Mouse (Mus musculus): ENCODE results near the gene Arpc1a. TPM values are rescaled to one million over a fixed set of nuclear protein-coding genes. Genes with fewer than 3 reads are reported as not detected.
A peak's percentile ranks its signal among the peaks of the same experiment; 100 is the strongest.

Gene Arpc1a
- polyA plus RNA-seq, 1 experiment from 2014 or later, result 86.8 TPM

GRCm38 (mm10) chr5:145105694-145106275 lies 22.2 kb downstream of the Arpc1a start:
- no peak for ATAC-seq (replicated peaks; ENCODE audit: insufficient number of reproducible peaks, insufficient read depth, low FRiP score, low read depth)
- Histone ChIP-seq H3K9me3 (replicated peaks) (no peaks in the 10 kb centered on the region), H3K4me2 (no peak overlapping the region), H3K36me3 (peaks cover 85% of the 10 kb centered on the region), H3K4me1 (replicated peaks) (no peaks in the 10 kb centered on the region), H3K9ac (no peak overlapping the region), H3K4me3 (no peak overlapping the region), H3K27ac (no peak overlapping the region), H3K27me3 (no peaks in the 10 kb centered on the region)
- WGBS, result 79% methylated on average over 9 of the region's 9 CpGs

DNA sequence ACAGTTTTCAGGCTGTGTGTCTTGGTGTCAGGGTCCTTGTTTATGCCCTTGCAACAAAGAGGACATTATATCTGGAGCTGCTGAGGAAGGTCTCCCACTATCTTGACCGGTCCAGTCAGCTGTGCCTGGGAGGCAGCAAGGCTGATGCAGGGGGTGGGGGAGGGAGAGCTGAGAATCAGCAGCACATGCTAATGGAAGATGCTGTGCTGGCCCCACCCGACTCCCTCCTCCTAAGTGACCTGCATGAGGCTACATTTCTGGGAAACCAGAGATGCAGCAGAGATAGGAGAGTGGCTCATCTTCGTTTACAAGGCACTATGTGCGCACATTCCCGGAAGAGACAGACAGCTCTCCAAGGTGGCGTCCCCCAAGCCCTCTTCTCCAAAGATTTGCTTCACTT lies 26.8 kb downstream of the Arpc1a start:
- no peak for ATAC-seq (replicated peaks; ENCODE audit: insufficient number of reproducible peaks, insufficient read depth, low FRiP score, low read depth)
- no peak overlapping the region for H3K4me3 ChIP-seq
- peaks cover 41% of the 10 kb centered on the region for H3K36me3 ChIP-seq
- H3K9me3 ChIP-seq (replicated peaks), result no peaks in the 10 kb centered on the region
- no peak overlapping the region for H3K4me2 ChIP-seq
- 84% methylated on average over 6 of the region's 6 CpGs for WGBS
- peaks cover 12% of the 10 kb centered on the region for H3K4me1 ChIP-seq (replicated peaks)
- no peak overlapping the region for H3K27ac ChIP-seq
- H3K9ac ChIP-seq, result no peak overlapping the region
- no peaks in the 10 kb centered on the region for H3K27me3 ChIP-seq

GRCm38 (mm10) chr5:145112566-145112965 lies 28.9 kb downstream of the Arpc1a start:
- H3K4me3 ChIP-seq, result no peak overlapping the region
- no peak overlapping the region for H3K9ac ChIP-seq
- no peaks in the 10 kb centered on the region for H3K9me3 ChIP-seq (replicated peaks)
- ATAC-seq (replicated peaks; ENCODE audit: insufficient number of reproducible peaks, insufficient read depth, low FRiP score, low read depth), result no peak
- no peak overlapping the region for H3K4me2 ChIP-seq
- 76% methylated on average over 8 of the region's 8 CpGs for WGBS
- H3K36me3 ChIP-seq, result peaks cover 26% of the 10 kb centered on the region
- peaks cover 30% of the 10 kb centered on the region for H3K4me1 ChIP-seq (replicated peaks)
- no peak overlapping the region for H3K27ac ChIP-seq
- no peaks in the 10 kb centered on the region for H3K27me3 ChIP-seq

DNA sequence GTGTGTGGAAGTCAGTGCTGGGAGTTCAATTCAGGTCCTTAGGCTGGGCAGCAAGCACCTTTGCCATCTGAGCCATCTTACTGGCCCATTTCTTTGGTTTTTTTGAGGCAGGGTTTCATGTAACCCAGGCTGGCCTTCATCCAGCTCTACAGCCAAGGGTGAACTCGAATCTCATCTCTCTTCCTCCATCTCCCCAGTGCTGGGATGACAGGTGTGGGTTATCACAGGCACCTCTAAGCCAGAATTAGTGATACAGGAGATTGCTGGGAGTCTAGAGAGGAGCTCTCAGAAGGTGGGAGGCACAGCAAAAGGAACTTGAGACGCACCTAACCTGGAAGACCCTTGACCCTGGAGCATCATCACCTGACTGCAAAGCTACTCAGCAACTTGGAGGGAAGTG lies 29.8 kb downstream of the Arpc1a start:
- peak overlapping the region; percentile 87 for H3K4me3 ChIP-seq
- H3K27me3 ChIP-seq, result no peaks in the 10 kb centered on the region
- peak overlapping the region; percentile 95 for H3K4me2 ChIP-seq
- peak overlapping the region; percentile 87 for H3K9ac ChIP-seq
- H3K4me1 ChIP-seq (replicated peaks), result peaks cover 32% of the 10 kb centered on the region
- no peaks in the 10 kb centered on the region for H3K9me3 ChIP-seq (replicated peaks)
- ATAC-seq (replicated peaks; ENCODE audit: insufficient number of reproducible peaks, insufficient read depth, low FRiP score, low read depth), result no peak
- H3K27ac ChIP-seq, result no peak overlapping the region
- peaks cover 18% of the 10 kb centered on the region; the same call in 1 of the 2 replicates for H3K36me3 ChIP-seq
- WGBS, result 34% methylated on average over 2 of the region's 2 CpGs

DNA sequence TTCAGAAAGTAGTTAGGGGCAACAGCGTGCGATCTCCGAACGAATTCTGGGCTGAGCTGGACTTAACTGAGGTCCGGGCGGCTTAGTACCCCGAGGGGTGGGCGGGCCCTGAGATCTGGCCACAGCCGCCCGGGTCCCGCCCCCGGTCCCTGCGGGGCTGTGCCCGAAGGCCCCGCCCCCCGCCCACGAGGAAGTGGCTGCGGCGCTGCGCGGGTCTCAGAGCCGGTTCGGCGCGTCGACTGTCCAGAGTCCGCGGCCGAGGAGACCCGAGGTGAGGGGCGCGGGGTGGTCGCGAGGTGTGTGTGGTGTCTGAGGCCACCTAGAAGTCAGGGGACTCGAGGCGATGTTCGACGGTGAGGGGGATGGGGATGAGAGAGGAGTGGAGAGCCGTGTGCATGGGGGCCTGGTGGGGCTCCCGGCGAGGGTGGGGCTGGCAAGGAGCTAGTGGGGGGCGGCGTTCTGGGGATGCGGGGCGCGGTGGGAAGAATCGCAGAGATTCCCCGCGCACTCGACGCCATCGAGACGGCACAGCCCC lies 30.5 kb downstream of the Arpc1a start, which contains the start of gene Arpc1b:
Gene Arpc1b (plus strand): TSS at position 145 of the 535 bp plus-strand sequence.
- H3K4me1 ChIP-seq (replicated peaks), result peaks cover 32% of the 10 kb centered on the region
- peak; percentile 64 for ATAC-seq (replicated peaks; ENCODE audit: insufficient number of reproducible peaks, insufficient read depth, low FRiP score, low read depth)
- 0% methylated on average over 48 of the region's 53 CpGs for WGBS

DNA sequence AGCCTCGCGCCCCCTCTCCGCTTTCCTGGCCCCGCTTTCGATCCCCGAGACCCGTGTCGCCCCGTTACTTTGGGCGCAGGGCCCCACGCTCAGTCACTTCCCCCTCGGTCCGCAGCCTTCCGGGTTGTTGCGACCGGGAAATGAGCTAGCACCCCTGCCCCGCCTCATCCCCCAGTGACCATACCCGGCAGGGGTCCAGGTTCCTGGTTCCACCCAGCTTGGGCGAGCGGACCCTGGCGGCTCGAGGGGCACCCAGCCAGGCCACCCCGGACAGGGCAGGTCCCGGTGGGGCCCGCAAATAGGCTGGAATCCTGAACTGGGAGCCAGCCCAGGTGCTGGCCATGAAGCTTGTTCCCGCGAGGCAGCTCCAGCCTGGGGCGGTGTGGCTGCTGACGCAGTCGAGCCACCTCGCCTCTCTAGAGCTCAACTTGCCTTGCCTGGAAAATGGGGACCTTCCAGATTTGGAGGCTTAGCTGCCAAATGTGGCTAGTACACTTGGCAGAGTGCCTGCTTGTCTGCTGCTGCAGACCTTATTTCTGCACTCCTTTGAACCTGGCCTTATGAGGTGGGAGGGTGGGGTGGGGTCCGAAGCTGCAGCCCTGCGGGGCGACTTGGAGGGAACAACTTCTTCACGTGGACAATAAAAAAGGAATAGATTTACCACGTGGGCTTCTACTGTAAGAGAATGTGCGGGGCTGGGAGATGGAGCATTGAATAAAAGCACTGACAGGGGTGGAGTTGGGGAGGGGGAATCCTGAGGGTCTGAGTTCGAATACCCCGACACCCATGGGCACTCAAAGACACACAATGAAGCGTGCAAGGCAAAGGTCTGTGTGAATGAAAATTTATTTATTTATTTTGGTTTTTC lies 31.2 kb downstream of the Arpc1a start:
- peak; percentile 27 for ATAC-seq (replicated peaks; ENCODE audit: insufficient number of reproducible peaks, insufficient read depth, low FRiP score, low read depth)
- WGBS, result 12% methylated on average over 40 of the region's 40 CpGs

More for the DNA sequence above, 30.5 kb downstream of the Arpc1a start, which contains the start of gene Arpc1b:
- Histone ChIP-seq H3K27me3 (no peaks in the 10 kb centered on the region), H3K4me3 (peak within 1 kb of the TSS; percentile 87), H3K9me3 (replicated peaks) (no peaks in the 10 kb centered on the region), H3K27ac (peak within 1 kb of the TSS; percentile 86), H3K4me2 (peak within 1 kb of the TSS; percentile 95), H3K9ac (peak within 1 kb of the TSS; percentile 87), H3K36me3 (peaks cover 13% of the 10 kb centered on the region; the same call in 1 of the 2 replicates)

GRCm38 (mm10) chr5:145115736-145116135 lies 32.1 kb downstream of the Arpc1a start:
- Histone ChIP-seq H3K27me3 (no peaks in the 10 kb centered on the region), H3K9ac (no peak overlapping the region), H3K4me1 (replicated peaks) (peaks cover 39% of the 10 kb centered on the region), H3K4me3 (peak overlapping the region; percentile 87), H3K27ac (peak overlapping the region; percentile 86), H3K4me2 (peak overlapping the region; percentile 95), H3K36me3 (no peaks in the 10 kb centered on the region; the same call in 1 of the 2 replicates), H3K9me3 (replicated peaks) (no peaks in the 10 kb centered on the region)
- no peak for ATAC-seq (replicated peaks; ENCODE audit: insufficient number of reproducible peaks, insufficient read depth, low FRiP score, low read depth)
- WGBS, result 92% methylated on average over 5 of the region's 5 CpGs

More for the DNA sequence above, 31.2 kb downstream of the Arpc1a start:
- Histone ChIP-seq H3K27ac (peak overlapping the region; percentile 86), H3K27me3 (no peaks in the 10 kb centered on the region), H3K9ac (peak overlapping the region; percentile 87), H3K9me3 (replicated peaks) (no peaks in the 10 kb centered on the region), H3K4me2 (peak overlapping the region; percentile 95), H3K4me3 (peak overlapping the region; percentile 87), H3K36me3 (peaks cover 6% of the 10 kb centered on the region; the same call in 1 of the 2 replicates), H3K4me1 (replicated peaks) (peaks cover 32% of the 10 kb centered on the region)

DNA sequence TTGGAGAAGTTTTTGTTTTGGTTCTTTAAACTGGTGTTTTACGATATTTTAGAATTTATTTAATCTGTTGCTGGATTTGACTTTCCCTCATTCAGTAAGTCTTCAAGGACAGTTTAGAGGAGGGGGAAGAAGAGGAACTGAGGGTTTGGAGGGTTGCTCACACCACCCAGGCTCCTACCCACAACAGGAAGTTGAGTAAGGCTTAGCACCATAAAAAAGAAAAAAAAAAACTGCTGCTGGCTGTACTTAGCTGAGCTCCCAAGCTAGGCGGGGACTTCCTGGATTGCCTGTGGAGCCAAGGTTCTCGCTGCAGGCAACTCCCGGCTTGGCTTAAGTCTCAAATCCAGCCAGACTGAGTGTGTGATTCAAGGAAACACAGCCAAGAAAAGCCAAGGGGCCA lies 32.7 kb downstream of the Arpc1a start:
- WGBS, result 35% methylated on average over 4 of the region's 4 CpGs
- Histone ChIP-seq H3K4me1 (replicated peaks) (peaks cover 45% of the 10 kb centered on the region), H3K9ac (no peak overlapping the region), H3K9me3 (replicated peaks) (no peaks in the 10 kb centered on the region), H3K4me2 (peak overlapping the region; percentile 95), H3K36me3 (no peaks in the 10 kb centered on the region; the same call in 1 of the 2 replicates), H3K27me3 (no peaks in the 10 kb centered on the region), H3K27ac (peak overlapping the region; percentile 86), H3K4me3 (peak overlapping the region; percentile 87)
- peak; percentile 54 for ATAC-seq (replicated peaks; ENCODE audit: insufficient number of reproducible peaks, insufficient read depth, low FRiP score, low read depth)

DNA sequence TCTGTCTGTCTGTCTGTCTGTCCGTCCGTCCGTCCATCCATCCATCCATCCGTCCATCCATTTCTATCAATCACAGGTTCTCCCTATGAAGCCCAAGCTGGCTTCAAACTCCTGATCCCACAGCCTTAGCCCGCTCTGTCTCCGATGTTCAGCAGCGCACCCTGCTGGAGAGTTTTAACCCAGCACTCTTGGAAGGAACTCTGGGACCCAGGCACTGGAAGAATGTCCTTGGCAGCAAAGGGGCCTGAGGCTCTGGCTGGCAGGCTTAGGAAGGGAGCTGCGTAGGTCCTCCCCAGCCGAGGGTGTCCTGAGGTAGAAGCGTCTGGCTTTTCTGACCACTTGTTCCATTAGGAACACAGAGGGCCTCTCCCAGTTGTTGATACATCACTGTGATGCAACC lies 33.3 kb downstream of the Arpc1a start:
- H3K9me3 ChIP-seq (replicated peaks), result no peaks in the 10 kb centered on the region
- peak overlapping the region; percentile 95 for H3K4me2 ChIP-seq
- peak overlapping the region; percentile 87 for H3K4me3 ChIP-seq
- peaks cover under 1% of the 10 kb centered on the region; the same call in 1 of the 2 replicates for H3K36me3 ChIP-seq
- no peaks in the 10 kb centered on the region for H3K27me3 ChIP-seq
- peak overlapping the region; percentile 86 for H3K27ac ChIP-seq
- peaks cover 51% of the 10 kb centered on the region for H3K4me1 ChIP-seq (replicated peaks)
- 0 out of 2 replicates have a peak, but pooled peaks have one; percentile 24 for ATAC-seq (replicated peaks; ENCODE audit: insufficient number of reproducible peaks, insufficient read depth, low FRiP score, low read depth)
- 30% methylated on average over 10 of the region's 10 CpGs for WGBS
- no peak overlapping the region for H3K9ac ChIP-seq

DNA sequence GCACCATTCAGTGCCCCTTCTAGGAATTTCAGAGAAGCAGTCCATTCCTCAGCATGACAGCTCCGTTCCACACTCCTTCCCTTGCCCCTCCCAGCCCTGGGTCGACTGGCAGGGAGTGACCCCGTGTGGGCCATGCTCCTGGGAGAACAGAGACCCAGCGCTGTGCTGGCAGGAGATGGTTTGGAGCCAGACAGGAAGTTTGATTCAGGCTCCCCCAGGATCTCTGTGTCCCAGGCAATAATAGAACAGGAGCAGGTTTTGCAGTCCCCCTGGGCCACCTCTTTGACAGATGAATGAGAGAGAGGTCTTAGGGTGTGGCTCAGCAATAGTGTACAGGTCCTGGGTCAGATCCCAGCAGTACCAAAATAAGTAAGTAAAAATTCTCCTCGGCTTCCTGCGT lies 34.4 kb downstream of the Arpc1a start:
- no peaks in the 10 kb centered on the region for H3K27me3 ChIP-seq
- no peak overlapping the region for H3K4me2 ChIP-seq
- ATAC-seq (replicated peaks; ENCODE audit: insufficient number of reproducible peaks, insufficient read depth, low FRiP score, low read depth), result no peak
- no peak overlapping the region; the same call in 1 of the 2 replicates for H3K27ac ChIP-seq
- 61% methylated on average over 6 of the region's 6 CpGs for WGBS
- H3K9ac ChIP-seq, result no peak overlapping the region
- H3K9me3 ChIP-seq (replicated peaks), result no peaks in the 10 kb centered on the region
- H3K4me1 ChIP-seq (replicated peaks), result peaks cover 54% of the 10 kb centered on the region
- H3K36me3 ChIP-seq, result peaks cover 12% of the 10 kb centered on the region; the same call in 1 of the 2 replicates
- H3K4me3 ChIP-seq, result no peak overlapping the region

DNA sequence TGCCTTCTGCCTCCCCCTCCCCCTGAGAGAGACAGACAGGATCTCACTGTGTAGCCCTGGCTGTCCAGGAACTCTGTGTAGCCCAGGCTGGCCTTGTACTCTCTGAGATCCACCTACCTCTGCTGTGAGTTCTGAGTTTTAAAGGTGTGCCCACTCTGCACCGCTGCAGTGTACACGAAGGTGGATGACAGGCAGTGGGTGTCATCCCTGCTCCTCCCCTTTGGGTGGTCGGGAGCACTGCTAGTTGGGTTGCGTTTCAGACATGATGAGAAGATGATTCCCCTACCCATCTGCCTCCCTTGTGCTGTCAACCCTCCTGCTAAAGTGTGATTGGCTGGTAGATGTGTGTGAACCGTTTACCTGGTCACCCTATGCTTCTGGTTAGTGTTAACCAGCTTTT lies 34.8 kb downstream of the Arpc1a start:
- Histone ChIP-seq H3K4me3 (no peak overlapping the region), H3K36me3 (peaks cover 16% of the 10 kb centered on the region; the same call in 1 of the 2 replicates), H3K27me3 (no peaks in the 10 kb centered on the region), H3K9me3 (replicated peaks) (no peaks in the 10 kb centered on the region), H3K4me2 (no peak overlapping the region), H3K9ac (no peak overlapping the region), H3K4me1 (replicated peaks) (peaks cover 54% of the 10 kb centered on the region), H3K27ac (no peak overlapping the region)
- 85% methylated on average over 5 of the region's 5 CpGs for WGBS
- no peak for ATAC-seq (replicated peaks; ENCODE audit: insufficient number of reproducible peaks, insufficient read depth, low FRiP score, low read depth)

Data from heart, embryonic 15.5 days (tissue).